Mouse (Mus musculus): ENCODE measurements around the gene Hspa1l. TPM values are rescaled to one million over a fixed set of nuclear protein-coding genes. Genes with fewer than 3 reads are reported as not detected.

The Hspa1l gene
- polyA plus RNA-seq, 2 experiments = 0.02 to 0.25 TPM

DNA sequence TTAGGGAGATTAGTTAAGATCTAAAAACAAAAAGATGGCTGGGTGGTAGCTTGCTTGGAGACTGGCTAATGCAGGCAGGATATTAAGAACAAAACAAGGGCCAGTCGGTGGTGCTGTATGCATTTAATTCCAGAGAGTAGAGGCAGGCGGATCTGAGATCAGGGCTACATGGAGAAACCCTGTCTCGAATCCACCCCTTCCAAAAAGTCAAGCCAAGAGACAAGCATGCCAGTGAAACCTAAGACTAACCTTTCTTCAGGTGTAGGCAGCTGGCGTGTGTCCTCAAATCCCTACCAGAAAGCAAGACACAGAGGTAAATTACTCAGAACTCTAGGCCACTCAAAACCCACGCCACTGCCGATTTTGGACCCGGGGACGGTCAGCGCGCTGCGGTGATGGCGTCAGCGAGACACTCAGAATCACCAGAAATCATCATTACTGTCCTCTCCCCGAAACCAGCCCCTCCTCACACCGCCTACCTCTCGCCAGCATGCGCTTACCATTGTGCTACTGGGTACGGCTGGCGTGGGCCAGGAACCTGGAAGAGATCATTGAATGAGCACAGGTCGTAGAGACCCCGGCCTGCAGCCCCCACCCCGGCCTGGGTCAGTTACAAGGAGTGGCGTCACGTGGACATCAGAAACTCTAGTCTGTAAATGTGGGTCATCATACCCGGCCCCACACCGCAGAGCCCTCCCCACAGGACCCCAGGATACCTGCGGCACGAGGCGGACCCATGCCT is 20.7 kb upstream of the Hspa1l start:
- H3K36me3 ChIP-seq (replicated peaks; ENCODE audit: control insufficient read depth, insufficient read depth, low read depth) = peaks cover 20% of the 10 kb centered on the region
- peaks cover under 1% of the 10 kb centered on the region for H3K27me3 ChIP-seq (ENCODE audit: control insufficient read depth, insufficient read depth, low read length)
- peak overlapping the region; percentile 89 for H3K4me2 ChIP-seq (ENCODE audit: low read depth)
- peak overlapping the region; percentile 81 for H3K27ac ChIP-seq
- ATAC-seq (ENCODE audit: insufficient read depth) (peak; percentile 6; the same call in 1 of the 2 replicates), DNase-seq (ENCODE audit: low read depth in 3 of 3, low spot score in 3 of 3) (no peak)
- H3K9ac ChIP-seq (replicated peaks) = peak overlapping the region; percentile 83
- no peak for TF ChIP-seq EP300 (IDR thresholded peaks at IDR 0.05; ENCODE audit: low read depth)
- TF ChIP-seq CTCF (IDR thresholded peaks at IDR 0.05; ENCODE audit: low read depth) = no peak
- H3K4me3 ChIP-seq (ENCODE audit: insufficient read depth in 1 of 2, low read depth in 2 of 2, low read length in 2 of 2) = peak overlapping the region; percentile 67 to 96
- H3K9me3 ChIP-seq (ENCODE audit: control insufficient read depth, low read length) = no peaks in the 10 kb centered on the region
- WGBS (ENCODE audit: insufficient replicate concordance) = under 1% methylated on average over 29 of the region's 29 CpGs
- H3K4me1 ChIP-seq (replicated peaks; ENCODE audit: control insufficient read depth in 2 of 2, insufficient read depth in 2 of 2, low read length in 1 of 2) = peaks cover 0 to 7% of the 10 kb centered on the region in 2 experiments

DNA sequence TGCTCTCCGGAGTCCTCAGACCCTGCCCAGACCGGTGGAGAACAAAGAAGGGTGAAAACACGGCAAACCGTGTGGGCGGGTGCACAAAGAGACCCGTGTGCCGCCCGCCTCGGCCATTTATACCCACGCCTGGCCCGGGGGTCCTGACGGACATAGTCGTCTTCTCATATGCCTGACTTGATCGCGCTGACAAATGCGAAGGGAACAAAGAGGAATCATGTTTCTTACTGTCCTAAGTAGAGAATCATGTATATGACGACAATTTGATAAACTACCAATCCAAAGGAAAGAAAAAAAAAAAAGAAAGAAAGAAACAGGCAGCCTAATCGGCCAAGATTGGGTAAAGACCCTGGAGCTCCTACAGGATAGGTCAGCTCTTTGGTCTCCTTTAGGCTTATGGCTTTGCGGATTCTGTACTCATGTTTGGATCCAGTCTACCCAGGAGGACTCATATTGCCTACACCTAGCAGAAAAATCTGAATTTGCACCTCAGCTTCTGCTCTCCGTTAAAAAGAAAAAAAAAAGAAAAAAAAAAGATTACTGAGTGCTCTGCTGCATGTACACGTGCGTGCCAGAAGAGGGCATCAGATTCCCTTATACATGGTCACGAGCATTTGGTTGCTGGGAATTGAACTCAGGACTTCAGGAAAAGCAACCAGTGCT is 20.0 kb upstream of the Hspa1l start:
- H3K4me2 ChIP-seq (ENCODE audit: low read depth) = peak overlapping the region; percentile 89
- H3K4me1 ChIP-seq (replicated peaks; ENCODE audit: control insufficient read depth in 2 of 2, insufficient read depth in 2 of 2, low read length in 1 of 2) = peaks cover 0 to 7% of the 10 kb centered on the region in 2 experiments
- peak overlapping the region; percentile 81 for H3K27ac ChIP-seq
- peaks cover 20% of the 10 kb centered on the region for H3K36me3 ChIP-seq (replicated peaks; ENCODE audit: control insufficient read depth, insufficient read depth, low read depth)
- peak; percentile 75 for ATAC-seq (ENCODE audit: insufficient read depth)
- under 1% methylated on average over 23 of the region's 23 CpGs for WGBS (ENCODE audit: insufficient replicate concordance)
- DNase-seq (ENCODE audit: low read depth in 3 of 3, low spot score in 3 of 3) = no peak
- peaks cover 5% of the 10 kb centered on the region for H3K27me3 ChIP-seq (ENCODE audit: control insufficient read depth, insufficient read depth, low read length)
- peak overlapping the region; percentile 67 to 96 for H3K4me3 ChIP-seq (ENCODE audit: insufficient read depth in 1 of 2, low read depth in 2 of 2, low read length in 2 of 2)
- H3K9me3 ChIP-seq (ENCODE audit: control insufficient read depth, low read length) = no peaks in the 10 kb centered on the region
- TF ChIP-seq CTCF (IDR thresholded peaks at IDR 0.05; ENCODE audit: low read depth) = peak; percentile 78
- TF ChIP-seq EP300 (IDR thresholded peaks at IDR 0.05; ENCODE audit: low read depth) = peak; percentile 63
- H3K9ac ChIP-seq (replicated peaks) = peak overlapping the region; percentile 83

DNA sequence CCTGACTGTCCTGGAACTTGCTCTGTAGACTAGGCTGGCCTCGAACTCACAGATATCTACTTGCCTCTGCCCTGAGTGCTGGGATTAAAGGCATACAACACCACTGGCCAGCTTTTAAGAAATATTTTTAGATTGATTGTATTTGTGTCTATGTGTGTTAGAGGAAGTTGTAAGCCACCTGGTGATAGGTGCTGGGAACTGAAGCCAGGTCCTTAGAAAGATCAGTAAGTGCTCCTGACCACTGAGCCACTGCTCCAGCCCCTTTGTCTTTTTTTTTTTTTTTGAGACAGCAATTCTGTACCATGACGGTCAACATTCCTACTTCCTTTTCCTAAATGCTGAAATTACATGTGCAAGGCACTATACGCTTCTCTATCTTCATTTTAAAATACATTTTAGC is 19.2 kb upstream of the Hspa1l start:
- H3K27ac ChIP-seq = no peak overlapping the region
- DNase-seq (ENCODE audit: low read depth in 3 of 3, low spot score in 3 of 3) (no peak), ATAC-seq (ENCODE audit: insufficient read depth) (no peak)
- H3K4me1 ChIP-seq (replicated peaks; ENCODE audit: control insufficient read depth in 2 of 2, insufficient read depth in 2 of 2, low read length in 1 of 2) = peaks cover 0 to 7% of the 10 kb centered on the region in 2 experiments
- peak overlapping the region; percentile 67 to 96; a peak in 2 of 4 replicates for H3K4me3 ChIP-seq (ENCODE audit: insufficient read depth in 1 of 2, low read depth in 2 of 2, low read length in 2 of 2)
- H3K4me2 ChIP-seq (ENCODE audit: low read depth) = peak overlapping the region; percentile 89
- no peak for TF ChIP-seq EP300 (IDR thresholded peaks at IDR 0.05; ENCODE audit: low read depth)
- TF ChIP-seq CTCF (IDR thresholded peaks at IDR 0.05; ENCODE audit: low read depth) = no peak
- WGBS (ENCODE audit: insufficient replicate concordance) = 68% methylated on average over 3 of the region's 3 CpGs
- peaks cover 5% of the 10 kb centered on the region for H3K27me3 ChIP-seq (ENCODE audit: control insufficient read depth, insufficient read depth, low read length)
- H3K9ac ChIP-seq (replicated peaks) = peak overlapping the region; percentile 83
- H3K9me3 ChIP-seq (ENCODE audit: control insufficient read depth, low read length) = no peaks in the 10 kb centered on the region
- H3K36me3 ChIP-seq (replicated peaks; ENCODE audit: control insufficient read depth, insufficient read depth, low read depth) = peaks cover 20% of the 10 kb centered on the region

DNA sequence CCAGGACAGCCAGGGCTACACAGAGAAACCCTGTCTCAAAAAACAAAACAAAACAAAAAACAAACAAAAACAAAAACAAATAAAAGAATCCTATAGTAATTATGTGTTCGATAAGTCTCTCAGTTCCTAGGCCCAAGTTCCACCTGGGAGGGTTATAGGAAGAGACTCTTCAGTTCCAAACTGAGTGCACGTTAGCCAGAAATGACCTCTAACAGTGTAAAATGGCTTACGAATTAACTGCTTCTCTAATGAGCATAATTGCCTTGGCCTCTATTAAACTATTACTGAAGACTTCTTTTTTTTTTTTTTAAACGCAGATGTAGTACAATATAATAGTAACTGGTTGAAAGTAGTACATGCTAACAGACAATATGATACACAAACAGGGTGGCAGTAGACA is 18.6 kb upstream of the Hspa1l start:
- Histone ChIP-seq H3K9me3 (ENCODE audit: control insufficient read depth, low read length) (no peaks in the 10 kb centered on the region), H3K4me3 (ENCODE audit: insufficient read depth in 1 of 2, low read depth in 2 of 2, low read length in 2 of 2) (no peak overlapping the region), H3K27ac (no peak overlapping the region), H3K4me1 (replicated peaks; ENCODE audit: control insufficient read depth in 2 of 2, insufficient read depth in 2 of 2, low read length in 1 of 2) (peaks cover 0 to 7% of the 10 kb centered on the region in 2 experiments), H3K4me2 (ENCODE audit: low read depth) (no peak overlapping the region), H3K36me3 (replicated peaks; ENCODE audit: control insufficient read depth, insufficient read depth, low read depth) (peaks cover 20% of the 10 kb centered on the region), H3K27me3 (ENCODE audit: control insufficient read depth, insufficient read depth, low read length) (peaks cover 5% of the 10 kb centered on the region), H3K9ac (replicated peaks) (no peak overlapping the region)
- ATAC-seq (ENCODE audit: insufficient read depth) = no peak
- WGBS (ENCODE audit: insufficient replicate concordance) = 83% methylated on average over 4 of the region's 4 CpGs
- TF ChIP-seq CTCF (IDR thresholded peaks at IDR 0.05; ENCODE audit: low read depth) (no peak), EP300 (IDR thresholded peaks at IDR 0.05; ENCODE audit: low read depth) (no peak)
- DNase-seq (ENCODE audit: low read depth in 3 of 3, low spot score in 3 of 3) = no peak

DNA sequence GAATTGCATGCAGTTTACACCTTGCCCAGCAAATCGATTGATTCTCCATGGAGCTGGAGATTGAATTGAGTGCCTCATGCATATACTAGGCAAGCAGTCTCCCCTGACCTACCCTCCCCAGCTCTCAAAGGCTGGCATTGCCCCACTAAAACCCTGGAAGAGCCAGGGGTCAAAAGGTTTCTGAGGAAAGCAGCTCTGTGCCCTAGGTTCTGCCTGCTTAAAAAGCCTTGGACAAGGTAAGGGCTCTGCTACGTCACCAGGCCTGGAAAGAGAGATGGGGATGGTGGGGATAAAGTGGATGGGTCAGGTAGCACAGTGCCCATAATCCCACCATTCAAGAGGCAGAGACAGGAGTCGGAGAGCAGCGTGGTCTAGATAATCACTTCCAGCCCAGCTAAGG is 17.7 kb upstream of the Hspa1l start:
- no peak for TF ChIP-seq CTCF (IDR thresholded peaks at IDR 0.05; ENCODE audit: low read depth)
- no peak for TF ChIP-seq EP300 (IDR thresholded peaks at IDR 0.05; ENCODE audit: low read depth)
- Histone ChIP-seq H3K4me3 (ENCODE audit: insufficient read depth in 1 of 2, low read depth in 2 of 2, low read length in 2 of 2) (no peak overlapping the region), H3K9me3 (ENCODE audit: control insufficient read depth, low read length) (no peaks in the 10 kb centered on the region), H3K4me1 (replicated peaks; ENCODE audit: control insufficient read depth in 2 of 2, insufficient read depth in 2 of 2, low read length in 1 of 2) (peaks cover 4 to 12% of the 10 kb centered on the region in 2 experiments), H3K9ac (replicated peaks) (no peak overlapping the region), H3K36me3 (replicated peaks; ENCODE audit: control insufficient read depth, insufficient read depth, low read depth) (peaks cover 17% of the 10 kb centered on the region), H3K27ac (no peak overlapping the region), H3K27me3 (ENCODE audit: control insufficient read depth, insufficient read depth, low read length) (peaks cover 5% of the 10 kb centered on the region), H3K4me2 (ENCODE audit: low read depth) (no peak overlapping the region)
- ATAC-seq (ENCODE audit: insufficient read depth) = no peak
- 74% methylated on average over 4 of the region's 4 CpGs for WGBS (ENCODE audit: insufficient replicate concordance)
- DNase-seq (ENCODE audit: low read depth in 3 of 3, low spot score in 3 of 3) = no peak
